Mouse (Mus musculus): Measurements from ENCODE around the gene Cyyr1. TPM values are rescaled to one million over a fixed set of nuclear protein-coding genes. Genes with fewer than 3 reads are reported as not detected.
"Not testable (repeated sequence)": the region's sequence is repeated elsewhere in the genome, so short reads cannot be mapped to it uniquely, and the experiment has no call there.

Cyyr1 gene
- 1 to 10 TPM; 4.1 to 4.4 TPM for total RNA-seq (2021)
- long read RNA-seq, full-length matches to known transcripts, result 1 of 3 reads
- long read RNA-seq, partial matches to known transcripts, result 0 of 3 reads
- long read RNA-seq, other reads (novel, unspliced or antisense), result 2 of 3 reads

- not testable (repeated sequence) for DNase-seq (ENCODE audit: low spot score in 2 of 2)
Measured at GRCm38 (mm10) chr16:85553297-85553696, at the start of gene Cyyr1. TSS of gene Cyyr1 (minus strand) at chr16:85553397.

- DNase-seq (ENCODE audit: low spot score in 2 of 2), result peak in 1 of 2 experiments; percentile 3
Measured at GRCm38 (mm10) chr16:85588844-85589243, 35.6 kb upstream of the Cyyr1 start.

- no peak for DNase-seq (ENCODE audit: low spot score in 2 of 2)
Measured at GRCm38 (mm10) chr16:85587573-85588226, 34.5 kb upstream of the Cyyr1 start.

GRCm38 (mm10) chr16:85566474-85566873 is 13.3 kb upstream of the Cyyr1 start:
- no peak for DNase-seq (ENCODE audit: low spot score in 2 of 2)

GRCm38 (mm10) chr16:85553838-85554237 is 641 bp upstream of the Cyyr1 start:
- no peak for DNase-seq (ENCODE audit: low spot score in 2 of 2)

DNA sequence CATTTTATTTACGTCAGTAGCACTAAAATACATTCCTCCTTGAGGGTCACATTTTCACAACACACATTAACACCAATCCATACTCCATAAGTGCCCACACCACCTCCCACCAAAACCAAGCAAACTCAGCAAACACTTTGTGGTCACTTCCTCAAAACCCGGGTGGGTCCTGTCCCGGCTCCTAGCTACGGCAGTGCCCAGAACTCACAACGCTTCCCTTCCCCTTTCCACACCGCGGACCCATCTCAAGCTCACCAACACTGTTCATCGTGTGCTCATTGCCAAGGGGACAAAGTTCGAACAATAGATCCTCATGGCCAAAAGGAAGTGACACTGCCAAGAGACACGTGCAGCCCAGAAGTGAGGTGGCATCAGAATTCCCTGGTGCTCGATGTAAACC is 1.2 kb downstream of the Cyyr1 start:
- not testable (repeated sequence) for DNase-seq (ENCODE audit: low spot score in 2 of 2)

- DNase-seq (ENCODE audit: low spot score in 2 of 2), result no peak
Measured at GRCm38 (mm10) chr16:85549971-85550567, 3.1 kb downstream of the Cyyr1 start.

DNA sequence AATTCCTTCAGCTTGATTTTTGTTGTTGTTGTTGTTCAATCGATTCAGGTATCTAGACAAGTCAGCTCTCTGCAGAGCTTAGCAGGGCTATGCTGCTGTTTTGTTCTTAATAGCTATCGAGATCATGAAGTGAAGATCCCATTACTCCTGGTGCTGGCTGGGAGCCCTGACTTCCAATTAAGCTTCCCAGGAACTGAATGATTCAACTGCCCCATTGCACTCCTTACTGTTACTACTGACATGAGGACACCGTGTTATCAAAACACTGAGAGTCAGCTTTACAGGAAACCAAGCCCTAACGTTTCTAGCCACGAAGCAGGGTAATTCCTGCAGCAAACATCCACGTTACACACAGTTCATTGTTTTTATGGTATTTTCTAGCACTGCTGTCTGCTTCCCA is 6.7 kb downstream of the Cyyr1 start:
- DNase-seq (ENCODE audit: low spot score in 2 of 2), result no peak

GRCm38 (mm10) chr16:85541676-85542273 is 11.4 kb downstream of the Cyyr1 start:
- no peak for DNase-seq (ENCODE audit: low spot score in 2 of 2)

- DNase-seq (ENCODE audit: low spot score in 2 of 2), result no peak
Measured at GRCm38 (mm10) chr16:85541023-85541422, 12.2 kb downstream of the Cyyr1 start.

DNA sequence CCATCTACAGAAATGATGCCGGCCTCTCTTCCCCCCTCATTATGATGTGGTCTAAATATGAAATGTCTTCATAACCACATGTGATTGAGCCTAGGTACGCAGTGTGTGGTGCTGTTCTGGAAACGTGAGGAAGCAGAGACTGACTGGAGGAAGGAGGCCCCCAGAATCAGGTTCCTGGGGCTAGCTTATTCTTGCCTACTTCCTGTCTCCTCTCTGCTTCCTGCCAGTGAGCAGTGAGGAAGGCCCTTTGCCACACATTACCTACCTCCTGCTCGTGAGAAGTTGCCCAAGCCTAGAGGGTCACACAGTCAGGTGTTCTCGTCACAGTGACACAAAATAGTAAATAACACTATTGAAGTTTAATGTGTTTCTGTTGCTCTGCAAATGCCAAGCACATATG is 14.8 kb downstream of the Cyyr1 start:
- no peak for DNase-seq (ENCODE audit: low spot score in 2 of 2)

DNA sequence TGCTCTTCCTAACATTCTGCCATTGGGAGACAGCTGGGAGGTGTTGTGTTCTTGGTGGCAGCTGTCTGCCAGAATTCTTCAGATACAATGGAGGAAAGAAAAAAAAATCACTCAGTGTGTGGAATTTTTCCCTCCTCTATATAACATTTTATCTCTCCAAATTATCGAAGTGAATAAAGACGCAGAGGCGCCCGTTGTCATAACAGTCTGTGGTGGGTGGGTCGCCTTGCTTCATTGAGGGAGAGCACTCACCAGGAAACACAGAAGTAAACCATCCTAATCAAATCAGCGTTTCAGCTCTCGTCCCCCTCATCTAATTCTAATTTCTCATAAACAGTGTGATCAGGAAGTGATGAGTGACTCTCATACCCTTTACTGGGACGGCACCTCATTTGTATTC is 17.1 kb downstream of the Cyyr1 start:
- DNase-seq (ENCODE audit: low spot score in 2 of 2), result no peak

- DNase-seq (ENCODE audit: low spot score in 2 of 2), result no peak
Measured at GRCm38 (mm10) chr16:85527743-85528620, 25.2 kb downstream of the Cyyr1 start.

GRCm38 (mm10) chr16:85524589-85524988 is 28.6 kb downstream of the Cyyr1 start:
- no peak for DNase-seq (ENCODE audit: low spot score in 2 of 2)

DNA sequence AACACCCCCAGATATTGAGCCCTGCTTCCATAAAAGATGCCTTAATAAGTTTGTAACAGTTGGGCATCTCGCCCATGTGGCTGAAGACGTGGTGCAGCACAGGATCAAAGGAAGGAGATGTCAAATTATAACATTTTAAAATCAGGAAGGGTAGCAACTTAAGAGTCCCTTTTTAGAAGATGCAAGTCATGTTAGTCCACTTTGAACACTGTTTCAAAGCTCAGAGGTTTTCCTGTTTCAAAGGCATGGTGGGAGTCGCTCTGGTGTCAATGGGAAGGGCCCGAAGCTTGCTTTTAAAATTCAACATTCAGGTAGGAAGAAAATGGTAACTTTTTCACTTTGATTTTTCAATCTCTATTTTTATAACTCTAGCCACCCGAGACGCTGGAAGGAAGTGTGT is 45.9 kb downstream of the Cyyr1 start:
- no peak for DNase-seq (ENCODE audit: low spot score in 2 of 2)

DNA sequence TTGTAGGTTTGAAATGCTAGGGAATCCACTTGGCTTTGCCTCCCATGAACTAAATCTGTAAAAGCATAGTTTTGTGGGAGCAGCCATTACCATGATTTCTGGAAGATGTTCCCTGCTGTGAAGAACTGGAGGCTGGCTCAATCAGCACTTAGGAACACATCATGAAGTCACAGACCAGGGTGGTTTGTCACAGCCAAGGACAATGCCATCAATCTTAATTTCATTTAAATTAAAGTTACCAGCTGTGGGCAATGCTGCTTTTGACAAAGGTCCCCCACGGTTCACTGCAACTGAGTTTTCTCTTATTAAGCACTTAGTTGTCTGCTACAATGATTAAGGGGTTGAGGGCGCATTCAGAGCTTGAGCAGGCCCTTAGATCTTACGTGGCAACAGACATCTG is 48.1 kb downstream of the Cyyr1 start:
- DNase-seq (ENCODE audit: low spot score in 2 of 2), result no peak

GRCm38 (mm10) chr16:85503416-85503815 is 49.8 kb downstream of the Cyyr1 start:
- DNase-seq (ENCODE audit: low spot score in 2 of 2), result no peak

GRCm38 (mm10) chr16:85495837-85496236 is 57.4 kb downstream of the Cyyr1 start:
- DNase-seq (ENCODE audit: low spot score in 2 of 2), result no peak

DNA sequence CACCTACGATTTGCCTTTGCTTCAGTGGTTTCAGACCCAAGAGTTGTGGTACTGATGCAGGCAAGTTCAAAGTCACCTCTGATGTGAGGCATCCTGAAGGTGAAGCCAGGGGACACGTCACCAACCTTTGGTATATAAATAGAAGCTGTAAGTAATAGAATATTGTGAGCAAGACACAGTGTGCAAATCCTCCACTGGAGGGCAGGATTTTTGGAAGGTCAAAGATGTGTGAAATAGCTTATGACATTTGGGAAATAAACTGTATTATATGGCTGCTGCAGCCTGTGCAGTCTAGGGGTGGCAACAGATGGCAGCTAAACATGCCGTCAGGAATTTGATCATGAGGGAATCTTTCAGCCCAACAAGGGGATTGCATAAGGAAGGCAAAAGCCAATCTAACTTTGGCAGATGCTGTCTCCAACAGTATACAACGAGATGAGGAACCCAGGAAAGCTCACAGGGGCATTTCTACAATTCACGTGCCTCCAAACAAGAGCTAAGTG is 65.0 kb downstream of the Cyyr1 start:
- DNase-seq (ENCODE audit: low spot score in 2 of 2), result peak; percentile 13 to 67

- no peak for DNase-seq (ENCODE audit: low spot score in 2 of 2)
Measured at GRCm38 (mm10) chr16:85487266-85487665, 65.9 kb downstream of the Cyyr1 start.

GRCm38 (mm10) chr16:85484557-85484956 is 68.6 kb downstream of the Cyyr1 start:
- no peak for DNase-seq (ENCODE audit: low spot score in 2 of 2)
